Mouse (Mus musculus): ENCODE results near the gene Fosl1. TPM values are rescaled to one million over a fixed set of nuclear protein-coding genes. Genes with fewer than 3 reads are reported as not detected.
A peak's percentile ranks its signal among the peaks of the same experiment; 100 is the strongest.
"Not testable (repeated sequence)": the region's sequence is repeated elsewhere in the genome, so short reads cannot be mapped to it uniquely, and the experiment has no call there.

Fosl1 gene
- polyA plus RNA-seq, 1 experiment from 2014 or later, result not detected

DNA sequence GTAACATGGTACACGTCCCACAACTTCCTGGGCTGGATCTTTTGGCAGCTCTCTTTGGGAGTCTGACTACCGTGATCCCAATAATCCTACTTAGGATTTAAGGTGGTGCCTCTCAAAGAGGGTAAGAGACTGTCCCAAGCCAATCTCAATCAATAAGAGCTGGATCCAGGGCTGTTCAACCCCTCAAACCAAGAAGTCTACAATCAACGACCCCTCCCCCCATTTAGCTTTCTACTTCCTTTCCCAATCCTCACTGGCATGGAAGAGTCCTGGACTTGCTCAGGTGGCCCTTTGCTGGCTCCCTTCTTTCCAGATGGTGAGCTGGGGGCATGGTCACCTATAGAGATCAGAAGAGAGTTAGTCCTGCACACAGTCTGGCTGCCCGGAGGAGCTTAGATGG is 39.4 kb downstream of the Fosl1 start:
- ATAC-seq (replicated peaks; ENCODE audit: low FRiP score), result no peak
- Histone ChIP-seq H3K9me3 (ENCODE audit: control insufficient read depth, low read length) (no peaks in the 10 kb centered on the region), H3K27ac (ENCODE audit: low read depth, low read length) (no peak overlapping the region), H3K27me3 (ENCODE audit: control insufficient read depth, insufficient read depth, low read length) (no peaks in the 10 kb centered on the region), H3K4me1 (replicated peaks; ENCODE audit: control insufficient read depth, insufficient read depth, low read length) (no peaks in the 10 kb centered on the region; the same call in 1 of the 2 replicates), H3K4me2 (ENCODE audit: low read depth, low read length, severe bottlenecking) (no peak overlapping the region), H3K9ac (ENCODE audit: low read length) (peak overlapping the region; percentile 66; the same call in 1 of the 2 replicates), H3K4me3 (ENCODE audit: low read depth, low read length) (no peak overlapping the region), H3K36me3 (ENCODE audit: control insufficient read depth, insufficient read depth, low read length) (no peaks in the 10 kb centered on the region; the same call in 1 of the 2 replicates)
- WGBS, result 84% methylated on average over 4 of the region's 4 CpGs
- no peak for DNase-seq (ENCODE audit: low spot score)

DNA sequence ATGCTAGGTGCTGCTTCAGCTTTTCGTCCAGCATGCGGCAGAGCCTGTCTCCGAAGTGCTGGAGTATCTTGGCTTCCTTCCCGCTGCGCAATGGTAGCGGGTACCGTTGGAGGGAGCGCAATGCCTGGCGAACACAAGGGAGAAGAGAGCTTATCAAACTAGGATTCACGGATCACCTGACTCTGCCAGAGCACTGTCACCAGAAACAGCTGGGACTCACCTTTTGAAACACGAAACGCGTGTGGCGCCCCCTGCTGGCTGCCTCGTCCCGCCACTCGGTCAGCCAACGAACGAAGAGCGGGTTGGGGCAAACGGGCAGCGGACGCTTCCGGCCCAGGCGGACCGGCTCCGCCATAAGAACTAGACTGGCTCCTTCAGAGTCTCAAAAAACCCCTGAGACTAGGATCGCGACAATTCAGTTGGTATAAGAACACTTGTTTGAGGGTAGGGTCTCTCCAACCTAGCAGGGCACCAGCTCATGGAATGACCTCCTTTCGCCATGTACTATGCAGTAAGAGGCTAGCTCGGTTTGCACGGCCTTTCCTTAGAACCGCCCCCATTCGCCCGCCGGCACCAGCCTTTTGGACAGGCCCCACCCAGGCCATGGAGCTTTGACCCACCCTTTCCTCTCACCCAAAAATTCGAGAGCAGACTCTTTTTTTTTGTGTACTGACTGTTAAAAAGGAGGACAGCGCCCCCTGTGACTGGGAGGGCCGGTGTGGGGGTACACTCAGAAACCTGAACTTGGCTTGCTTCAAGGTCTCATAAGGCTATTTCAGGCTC is 40.6 kb downstream of the Fosl1 start, which contains the start of gene Mus81:
TSS of gene Mus81 (minus strand) at position 635 of the 783 bp plus-strand sequence.
- 1% methylated on average over 39 of the region's 39 CpGs for WGBS
- Histone ChIP-seq H3K4me2 (ENCODE audit: low read depth, low read length, severe bottlenecking) (peak within 1 kb of the TSS; percentile 64), H3K27ac (ENCODE audit: low read depth, low read length) (peak within 1 kb of the TSS; percentile 99), H3K4me3 (ENCODE audit: low read depth, low read length) (peak within 1 kb of the TSS; percentile 44), H3K4me1 (replicated peaks; ENCODE audit: control insufficient read depth, insufficient read depth, low read length) (peaks cover 4% of the 10 kb centered on the region; the same call in 1 of the 2 replicates), H3K36me3 (ENCODE audit: control insufficient read depth, insufficient read depth, low read length) (peaks cover under 1% of the 10 kb centered on the region), H3K9ac (ENCODE audit: low read length) (peak within 1 kb of the TSS; percentile 66), H3K27me3 (ENCODE audit: control insufficient read depth, insufficient read depth, low read length) (no peaks in the 10 kb centered on the region), H3K9me3 (ENCODE audit: control insufficient read depth, low read length) (no peaks in the 10 kb centered on the region)
- ATAC-seq (replicated peaks; ENCODE audit: low FRiP score) (peak; percentile 69), DNase-seq (ENCODE audit: low spot score) (peak; percentile 97)

DNA sequence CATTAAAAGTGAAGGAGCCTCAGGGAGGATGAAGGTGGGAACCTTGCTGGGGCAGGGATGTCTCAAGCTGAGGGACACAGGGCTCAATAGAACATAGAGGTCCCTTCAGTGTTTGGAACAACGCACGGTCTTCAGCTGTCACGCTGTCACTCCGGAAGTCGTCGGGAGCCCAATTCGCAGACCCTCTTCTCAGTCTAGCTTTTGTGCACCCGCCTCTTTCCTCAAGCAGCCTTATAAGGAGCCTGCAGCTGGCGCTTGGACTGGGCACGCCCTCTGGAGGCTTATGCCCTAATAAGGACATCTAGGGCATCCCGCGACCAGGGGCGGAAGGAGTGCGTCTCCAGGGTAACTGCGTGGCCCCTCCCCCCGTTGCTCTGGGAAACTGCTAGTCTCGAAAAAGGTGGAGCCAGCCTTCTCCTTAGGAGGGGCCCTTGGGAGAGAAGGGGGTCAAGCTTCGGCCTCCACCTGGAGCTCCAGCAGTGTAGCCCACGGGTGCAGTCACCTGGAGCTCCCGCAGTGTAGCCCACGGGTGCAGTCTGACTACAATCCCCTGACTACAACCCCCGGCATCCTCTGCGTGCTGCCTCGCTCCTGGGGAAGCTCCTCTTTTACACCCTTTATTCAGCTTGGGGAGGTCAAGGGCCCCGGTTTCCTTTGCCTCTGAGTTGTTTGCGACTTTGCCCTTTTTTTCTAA is 41.7 kb downstream of the Fosl1 start:
- H3K9ac ChIP-seq (ENCODE audit: low read length), result peak overlapping the region; percentile 66
- peaks cover 6% of the 10 kb centered on the region for H3K36me3 ChIP-seq (ENCODE audit: control insufficient read depth, insufficient read depth, low read length)
- peak overlapping the region; percentile 99 for H3K27ac ChIP-seq (ENCODE audit: low read depth, low read length)
- WGBS, result 1% methylated on average over 26 of the region's 26 CpGs
- H3K4me3 ChIP-seq (ENCODE audit: low read depth, low read length), result peak overlapping the region; percentile 44
- H3K9me3 ChIP-seq (ENCODE audit: control insufficient read depth, low read length), result no peaks in the 10 kb centered on the region
- ATAC-seq (replicated peaks; ENCODE audit: low FRiP score) (peak; percentile 83), DNase-seq (ENCODE audit: low spot score) (peak; percentile 97)
- H3K27me3 ChIP-seq (ENCODE audit: control insufficient read depth, insufficient read depth, low read length), result no peaks in the 10 kb centered on the region
- peaks cover 4% of the 10 kb centered on the region; the same call in 1 of the 2 replicates for H3K4me1 ChIP-seq (replicated peaks; ENCODE audit: control insufficient read depth, insufficient read depth, low read length)
- H3K4me2 ChIP-seq (ENCODE audit: low read depth, low read length, severe bottlenecking), result peak overlapping the region; percentile 64

DNA sequence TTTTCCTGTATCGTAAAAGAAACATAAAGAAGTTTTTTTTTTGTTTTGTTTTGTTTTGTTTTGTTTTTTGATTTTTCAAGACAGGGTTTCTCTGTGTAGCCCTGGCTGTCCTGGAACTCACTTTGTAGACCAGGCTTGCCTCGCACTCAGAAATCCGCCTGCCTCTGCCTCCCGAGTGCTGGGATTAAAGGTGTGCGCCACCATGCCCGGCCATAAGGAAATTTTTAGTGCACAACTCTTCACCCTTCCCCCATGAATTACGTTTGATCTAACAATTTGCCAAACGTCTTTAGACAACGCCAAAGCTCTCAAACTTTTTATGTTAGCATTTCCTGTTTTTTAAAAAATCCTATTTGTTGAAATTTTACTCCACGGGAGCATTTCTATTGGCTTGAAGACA is 42.4 kb downstream of the Fosl1 start:
- DNase-seq (ENCODE audit: low spot score); H3K27me3 ChIP-seq (ENCODE audit: control insufficient read depth, insufficient read depth, low read length); H3K4me2 ChIP-seq (ENCODE audit: low read depth, low read length, severe bottlenecking); H3K36me3 ChIP-seq (ENCODE audit: control insufficient read depth, insufficient read depth, low read length); H3K9ac ChIP-seq (ENCODE audit: low read length); H3K4me1 ChIP-seq (replicated peaks; ENCODE audit: control insufficient read depth, insufficient read depth, low read length); ATAC-seq (replicated peaks; ENCODE audit: low FRiP score); H3K9me3 ChIP-seq (ENCODE audit: control insufficient read depth, low read length): not testable (repeated sequence)
- Histone ChIP-seq H3K27ac (ENCODE audit: low read depth, low read length) (peak overlapping the region; percentile 99), H3K4me3 (ENCODE audit: low read depth, low read length) (peak overlapping the region; percentile 98; the same call in 1 of the 2 replicates)
- WGBS, result 51% methylated on average over 10 of the region's 10 CpGs

DNA sequence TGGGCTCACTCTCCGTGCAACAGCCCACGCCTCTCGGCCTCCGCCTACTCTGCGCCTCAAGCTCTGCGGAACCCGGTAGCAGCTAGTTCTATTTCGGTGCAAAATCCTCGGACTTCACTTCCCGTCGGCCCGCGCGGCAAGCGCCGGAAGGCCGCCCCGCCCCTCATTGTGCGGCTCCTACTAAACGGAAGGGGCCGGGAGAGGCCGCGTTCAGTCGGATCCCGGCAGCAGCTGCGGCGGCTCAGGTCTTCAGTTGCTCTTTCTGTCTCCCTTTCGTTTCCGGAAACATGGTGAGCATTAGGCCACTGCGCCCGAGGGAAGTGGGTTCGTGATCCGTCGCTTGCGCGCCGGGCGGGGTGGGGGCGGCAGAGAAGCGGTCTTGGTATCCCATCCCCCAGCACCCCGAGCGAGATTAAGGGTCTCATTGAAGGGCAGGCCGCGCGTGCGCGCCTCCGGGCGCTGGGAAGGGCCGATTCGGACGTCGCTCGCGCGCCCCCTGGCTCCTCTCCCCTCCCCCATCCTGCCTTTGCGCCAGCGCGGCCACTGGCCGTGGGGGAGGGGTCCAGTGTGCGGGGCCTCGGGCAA is 43.1 kb downstream of the Fosl1 start, which contains the start of gene Cfl1:
TSS of gene Cfl1 (plus strand) at position 143 of the 585 bp plus-strand sequence.
- H3K27ac ChIP-seq (ENCODE audit: low read depth, low read length), result peak within 1 kb of the TSS; percentile 99
- H3K4me1 ChIP-seq (replicated peaks; ENCODE audit: control insufficient read depth, insufficient read depth, low read length), result peaks cover 4% of the 10 kb centered on the region; the same call in 1 of the 2 replicates
- H3K9ac ChIP-seq (ENCODE audit: low read length), result peak within 1 kb of the TSS; percentile 96
- H3K4me2 ChIP-seq (ENCODE audit: low read depth, low read length, severe bottlenecking), result peak within 1 kb of the TSS; percentile 64
- under 1% methylated on average over 61 of the region's 62 CpGs for WGBS
- H3K4me3 ChIP-seq (ENCODE audit: low read depth, low read length), result peak within 1 kb of the TSS; percentile 98
- H3K36me3 ChIP-seq (ENCODE audit: control insufficient read depth, insufficient read depth, low read length), result peaks cover 9% of the 10 kb centered on the region
- H3K27me3 ChIP-seq (ENCODE audit: control insufficient read depth, insufficient read depth, low read length), result no peaks in the 10 kb centered on the region
- ATAC-seq (replicated peaks; ENCODE audit: low FRiP score) (peak; percentile 70), DNase-seq (ENCODE audit: low spot score) (peak; percentile 97)
- H3K9me3 ChIP-seq (ENCODE audit: control insufficient read depth, low read length), result no peaks in the 10 kb centered on the region

DNA sequence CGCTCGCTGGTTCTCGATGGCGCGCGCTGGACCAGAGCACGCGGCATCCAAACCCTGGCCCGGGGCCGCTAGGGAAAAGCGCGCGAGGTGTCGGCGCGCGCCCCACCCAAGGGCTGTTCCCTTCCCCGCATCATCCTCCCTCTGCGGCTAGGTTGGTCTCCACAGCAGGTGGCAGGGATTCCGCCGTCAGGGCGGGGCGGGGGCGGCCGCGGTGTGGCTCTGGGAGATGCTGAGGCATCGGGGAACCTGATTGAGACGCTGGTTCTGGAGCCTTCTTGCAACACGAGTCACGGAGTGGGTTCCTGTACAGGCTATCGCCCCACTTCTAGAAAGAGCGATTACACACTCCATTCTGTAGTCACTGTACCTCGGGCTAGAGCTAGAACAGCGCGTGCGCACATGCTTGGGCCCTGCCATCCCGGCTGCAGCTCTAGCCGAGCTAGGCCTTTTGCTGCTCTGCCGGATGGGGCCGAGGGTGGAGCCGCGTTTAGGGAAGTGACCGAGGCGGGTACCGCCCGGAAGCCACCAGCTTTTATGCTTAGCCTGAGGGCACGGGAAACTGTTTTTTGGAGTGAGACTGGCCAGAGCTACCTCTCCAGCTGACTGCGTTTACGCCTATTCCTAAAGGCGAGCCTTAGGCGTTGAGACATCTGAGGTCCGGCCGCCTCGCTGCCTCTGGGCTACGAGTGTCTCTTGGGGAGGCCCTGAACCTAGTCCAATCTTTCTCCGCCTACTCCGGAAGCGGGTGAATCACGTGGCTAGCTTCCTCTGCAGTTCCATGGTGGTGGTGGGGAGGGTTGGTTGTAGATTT is 43.8 kb downstream of the Fosl1 start:
- peaks cover 4% of the 10 kb centered on the region; the same call in 1 of the 2 replicates for H3K4me1 ChIP-seq (replicated peaks; ENCODE audit: control insufficient read depth, insufficient read depth, low read length)
- ATAC-seq (replicated peaks; ENCODE audit: low FRiP score), result peak; percentile 3
- WGBS, result under 1% methylated on average over 59 of the region's 59 CpGs
- peak; percentile 83 for DNase-seq (ENCODE audit: low spot score)
- no peaks in the 10 kb centered on the region for H3K9me3 ChIP-seq (ENCODE audit: control insufficient read depth, low read length)
- no peaks in the 10 kb centered on the region for H3K27me3 ChIP-seq (ENCODE audit: control insufficient read depth, insufficient read depth, low read length)
- peak overlapping the region; percentile 96 for H3K9ac ChIP-seq (ENCODE audit: low read length)
- H3K36me3 ChIP-seq (ENCODE audit: control insufficient read depth, insufficient read depth, low read length), result peaks cover 10% of the 10 kb centered on the region
- peak overlapping the region; percentile 98 for H3K4me3 ChIP-seq (ENCODE audit: low read depth, low read length)
- peak overlapping the region; percentile 99 for H3K27ac ChIP-seq (ENCODE audit: low read depth, low read length)
- H3K4me2 ChIP-seq (ENCODE audit: low read depth, low read length, severe bottlenecking), result peak overlapping the region; percentile 60

DNA sequence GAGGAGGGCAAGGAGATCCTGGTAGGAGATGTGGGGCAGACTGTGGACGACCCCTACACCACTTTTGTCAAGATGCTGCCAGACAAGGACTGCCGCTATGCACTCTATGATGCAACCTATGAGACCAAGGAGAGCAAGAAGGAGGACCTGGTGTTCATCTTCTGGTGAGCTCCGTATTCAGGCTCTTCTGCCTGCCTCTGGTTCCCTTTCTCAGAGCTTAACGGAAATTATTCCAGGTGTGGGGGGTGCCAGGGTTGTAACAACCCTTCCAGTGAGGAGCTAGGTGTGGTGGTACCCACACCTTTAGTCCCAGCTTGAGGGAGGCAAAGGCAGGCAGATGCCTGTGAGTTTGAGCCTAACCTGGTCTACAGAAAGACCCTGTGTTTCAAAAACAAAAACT is 45.3 kb downstream of the Fosl1 start:
- no peak overlapping the region for H3K4me3 ChIP-seq (ENCODE audit: low read depth, low read length)

More for the DNA sequence above, 45.3 kb downstream of the Fosl1 start:
- no peak overlapping the region for H3K4me2 ChIP-seq (ENCODE audit: low read depth, low read length, severe bottlenecking)
- no peak overlapping the region for H3K9ac ChIP-seq (ENCODE audit: low read length)
- no peaks in the 10 kb centered on the region for H3K27me3 ChIP-seq (ENCODE audit: control insufficient read depth, insufficient read depth, low read length)
- 87% methylated on average over 4 of the region's 4 CpGs for WGBS
- no peaks in the 10 kb centered on the region for H3K9me3 ChIP-seq (ENCODE audit: control insufficient read depth, low read length)
- H3K27ac ChIP-seq (ENCODE audit: low read depth, low read length), result no peak overlapping the region
- no peak for ATAC-seq (replicated peaks; ENCODE audit: low FRiP score)
- H3K4me1 ChIP-seq (replicated peaks; ENCODE audit: control insufficient read depth, insufficient read depth, low read length), result peaks cover 4% of the 10 kb centered on the region; the same call in 1 of the 2 replicates
- peaks cover 12% of the 10 kb centered on the region for H3K36me3 ChIP-seq (ENCODE audit: control insufficient read depth, insufficient read depth, low read length)
- DNase-seq (ENCODE audit: low spot score), result no peak

All from forebrain, embryonic 11.5 days (tissue).